Mouse (Mus musculus): ENCODE results near the gene Gtpbp3.

- TF ChIP-seq POLR2A (IDR thresholded peaks at IDR 0.05; ENCODE audit: low read depth, low read length): no peak
- TF ChIP-seq CTCF (IDR thresholded peaks at IDR 0.05; ENCODE audit: borderline replicate concordance, insufficient read depth, low read length): no peak
Observed at GRCm38 (mm10) chr8:71474344-71474743, 13.6 kb upstream of the Gtpbp3 start.
